Mouse (Mus musculus): Measurements from ENCODE around the gene Dytn.
A peak's percentile ranks its signal among the peaks of the same experiment; 100 is the strongest.
"Not testable (repeated sequence)": the region's sequence is repeated elsewhere in the genome, so short reads cannot be mapped to it uniquely, and the experiment has no call there.

Dytn gene

DNA sequence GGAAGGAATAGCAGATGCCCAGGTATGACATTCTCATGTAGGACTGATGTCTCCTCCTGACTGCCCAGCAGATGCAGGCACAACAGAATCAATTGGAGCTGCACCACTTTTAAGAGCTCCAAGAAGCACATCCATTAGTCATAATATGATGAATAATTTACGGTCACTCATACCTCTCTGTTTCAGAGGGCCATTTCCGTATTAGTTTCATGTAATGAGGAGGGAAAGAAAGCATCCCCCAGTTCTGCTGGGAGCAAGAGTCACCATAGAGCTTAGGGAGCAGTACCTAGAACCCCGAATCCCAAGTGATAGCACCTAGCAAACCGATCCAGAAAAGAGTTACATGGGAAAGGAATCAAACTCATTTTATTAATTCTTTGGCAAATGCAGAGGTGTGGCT is at the start of gene Dytn:
Gene Dytn, minus strand, starts transcription at position 101 of the 400 bp plus-strand sequence.
- no peak for DNase-seq

DNA sequence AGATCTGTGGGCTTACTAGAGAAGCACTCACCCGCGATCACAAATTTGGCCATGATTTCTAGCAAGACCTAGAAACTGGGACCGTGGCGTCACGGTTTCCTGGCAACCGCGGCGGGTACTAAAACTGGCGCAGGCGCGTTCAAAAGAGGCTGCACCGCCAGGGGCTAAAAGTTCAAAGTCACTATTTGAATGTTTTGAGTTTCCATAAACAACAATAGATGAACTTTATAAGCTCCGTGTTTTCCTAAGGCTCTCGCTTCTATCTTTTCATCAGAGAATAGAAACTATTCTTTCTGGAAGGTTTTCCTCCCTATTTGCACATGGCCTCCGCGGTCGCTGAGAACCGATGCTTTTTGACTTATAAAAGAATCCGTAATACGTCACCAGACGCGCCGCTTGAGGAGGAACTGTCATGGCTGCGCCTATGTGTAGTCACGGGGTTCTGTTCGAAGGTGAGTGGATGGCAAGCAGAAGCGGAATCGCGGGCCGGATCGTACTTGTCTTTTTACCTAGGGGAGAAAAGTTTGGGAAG is 43.6 kb upstream of the Dytn start, which contains the start of the genes Mdh1b and Fastkd2:
Gene Mdh1b, minus strand, starts transcription at position 79 of the 532 bp plus-strand sequence.
Gene Fastkd2, plus strand, starts transcription at position 375 of the 532 bp plus-strand sequence.
- peak; percentile 89 for DNase-seq

DNA sequence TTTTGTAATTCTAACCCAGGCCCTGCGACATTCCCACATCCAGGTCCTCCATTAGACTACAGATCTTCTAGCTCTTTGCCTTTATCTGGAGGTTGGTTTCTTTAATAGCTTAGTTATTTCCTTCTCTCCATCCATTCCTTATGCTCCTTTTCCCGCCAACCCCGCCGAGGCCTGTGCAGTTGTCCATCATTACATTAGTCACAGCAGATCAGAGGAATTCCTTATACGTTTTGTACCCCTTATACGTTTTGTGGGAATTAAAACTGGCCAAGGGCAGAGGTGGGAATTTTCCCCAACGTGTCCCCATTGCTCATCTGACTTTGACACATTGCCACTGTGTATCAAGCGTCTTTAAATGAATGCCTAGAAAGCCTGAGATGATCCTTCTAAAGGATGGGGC is 43.1 kb upstream of the Dytn start:
- DNase-seq: no peak

DNA sequence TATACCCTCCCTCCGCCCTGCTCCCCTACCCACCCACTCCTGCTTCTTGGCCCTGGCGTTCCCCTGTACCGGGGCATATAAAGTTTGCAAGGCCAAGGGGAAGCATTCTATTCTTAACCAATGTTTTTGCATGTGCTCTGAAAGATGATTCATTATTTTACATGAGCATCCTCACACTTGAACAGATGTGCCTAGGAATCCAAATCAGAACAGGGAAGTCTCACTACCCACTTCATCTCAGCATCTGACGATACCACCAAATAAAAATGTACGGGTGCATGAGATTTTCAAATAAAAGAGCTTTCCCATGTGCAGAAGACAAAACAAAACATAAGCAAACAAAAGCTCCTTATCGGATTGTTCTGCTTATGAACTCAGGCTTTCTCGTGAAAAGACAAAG is 33.4 kb upstream of the Dytn start:
- DNase-seq: peak; percentile 10

DNA sequence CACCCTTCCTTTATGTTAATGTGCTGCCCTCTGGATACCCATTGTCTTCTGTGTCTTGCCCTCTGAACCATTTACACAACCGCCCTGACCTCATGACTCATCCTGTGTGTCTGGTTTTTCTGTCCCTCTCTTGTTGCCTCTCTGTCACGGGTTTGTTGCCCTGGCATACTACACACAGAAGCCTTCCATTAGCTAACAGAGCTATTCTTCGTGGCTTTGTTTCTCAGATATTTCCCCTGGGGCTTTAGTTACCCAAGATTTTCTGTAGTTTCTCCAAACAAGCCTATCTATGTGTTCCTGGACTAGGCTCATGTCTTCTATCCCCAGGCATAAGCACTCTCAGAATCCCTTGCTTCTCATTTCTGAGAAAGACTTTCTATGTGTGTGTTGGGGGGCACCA is 22.1 kb upstream of the Dytn start:
- DNase-seq: no peak

DNA sequence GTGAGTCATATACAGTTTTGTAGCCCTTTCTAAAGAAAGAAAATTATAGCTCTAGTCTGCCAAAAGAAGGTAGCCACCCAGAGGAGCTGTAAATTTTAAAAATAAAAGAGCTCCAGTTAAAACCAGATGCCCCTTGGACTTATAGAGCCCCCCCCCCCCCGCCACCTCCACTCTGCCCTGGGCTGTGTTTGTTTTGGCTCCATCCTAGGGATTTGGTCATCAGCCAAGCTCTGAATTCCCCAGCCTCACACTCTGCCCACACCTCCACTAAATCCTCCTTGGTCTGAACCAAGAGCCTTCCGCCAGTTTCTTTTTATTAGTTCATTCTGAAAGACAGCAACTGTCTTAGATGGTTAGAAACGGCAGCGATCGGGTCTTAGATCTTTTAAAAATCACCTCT is 19.0 kb upstream of the Dytn start:
- no peak for DNase-seq

DNA sequence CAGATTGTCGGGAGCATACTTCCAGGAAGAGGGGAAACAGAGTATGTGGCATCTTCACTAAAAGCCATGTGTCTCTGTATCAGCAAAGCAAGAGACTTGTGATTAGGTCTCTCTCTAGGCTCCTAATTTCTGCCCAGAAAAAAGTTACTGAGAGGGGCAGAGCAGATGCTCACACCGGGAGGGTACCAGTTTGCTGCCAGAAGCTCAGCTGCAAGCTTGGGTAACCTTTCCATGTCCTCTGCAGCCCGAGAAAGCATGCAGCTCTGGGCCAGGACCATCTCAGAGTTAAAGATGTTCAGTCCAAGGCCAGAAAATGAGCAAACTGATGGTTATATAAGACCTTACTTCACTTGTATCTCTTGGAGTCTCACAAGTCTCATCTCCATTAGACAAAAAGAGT is 10.1 kb upstream of the Dytn start:
- no peak for DNase-seq

DNA sequence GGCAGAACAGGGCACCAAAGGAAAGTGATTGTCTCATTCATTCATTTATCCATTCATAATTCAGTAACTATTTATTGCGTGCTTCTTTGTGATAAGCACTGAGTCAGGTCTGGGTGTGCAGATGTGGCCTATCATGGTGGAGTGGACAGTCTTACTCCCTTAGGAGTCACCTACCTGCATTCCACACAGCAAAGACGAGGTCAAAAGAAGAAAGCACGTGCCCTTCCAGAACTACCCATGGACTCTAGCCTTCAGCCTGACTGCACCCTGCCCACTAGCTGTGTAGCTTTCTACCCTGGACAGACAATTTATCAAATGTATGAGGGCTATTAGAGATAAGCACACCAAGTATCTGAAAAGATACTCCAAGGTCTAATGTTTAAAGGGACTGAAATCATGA is 10.8 kb downstream of the Dytn start:
- no peak for DNase-seq

DNA sequence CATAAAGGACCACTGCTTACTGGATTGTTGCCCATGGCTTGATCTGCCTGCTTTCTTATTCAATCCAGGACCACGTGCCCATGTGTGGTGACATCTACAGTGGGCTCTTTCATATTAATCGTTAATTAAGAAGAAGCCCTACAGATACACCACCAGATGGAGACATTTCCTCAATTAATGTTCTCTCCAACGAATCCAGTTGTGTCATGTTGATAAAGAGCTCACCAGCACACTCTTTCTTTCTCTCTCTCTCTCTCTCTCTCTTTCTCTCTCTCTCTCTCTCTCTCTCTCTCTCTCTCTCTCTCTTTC is 17.9 kb downstream of the Dytn start:
- DNase-seq: peak; percentile 5

DNA sequence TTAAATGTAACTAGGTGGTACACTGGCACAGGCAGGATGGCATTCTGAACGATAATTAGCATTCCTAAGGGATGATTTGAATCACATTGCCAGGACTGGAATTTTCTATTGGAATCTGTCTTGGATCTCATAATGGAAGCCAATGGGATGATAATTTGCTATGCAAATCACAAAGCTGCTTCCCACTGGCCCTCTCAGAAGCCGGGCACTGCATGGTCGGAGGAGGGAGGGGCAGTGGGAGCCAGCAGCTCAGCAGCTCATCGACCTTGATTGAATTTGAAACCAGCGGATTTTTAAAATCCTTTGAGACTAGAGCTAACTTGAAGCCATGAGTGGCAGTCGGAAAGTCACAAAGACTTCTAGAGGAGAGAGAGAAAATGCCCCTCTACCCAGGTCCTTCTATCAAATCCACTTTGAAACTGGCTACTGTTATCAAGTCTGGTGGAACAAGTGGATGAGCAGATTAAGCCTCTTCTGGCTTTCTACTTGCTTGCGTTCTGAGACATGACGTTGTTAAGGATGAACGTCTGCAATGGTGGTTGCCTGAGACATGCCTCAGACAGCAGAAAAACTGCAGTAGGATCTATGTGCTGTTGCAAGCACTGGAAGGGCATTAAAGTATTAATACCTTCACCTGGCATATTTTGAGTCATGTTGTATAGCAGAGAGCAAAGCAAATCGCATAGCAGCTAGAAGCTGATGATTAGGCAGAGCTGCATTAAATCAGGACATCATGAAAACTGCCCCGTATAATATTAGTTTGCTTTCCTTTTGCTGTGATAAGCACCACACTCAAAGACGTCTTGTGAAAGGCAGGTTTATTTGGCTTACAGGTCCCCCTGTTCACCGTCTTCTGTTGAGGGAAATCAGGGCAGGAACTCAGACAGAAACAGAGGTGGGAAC is 18.5 kb downstream of the Dytn start:
- peak; percentile 4 for DNase-seq

DNA sequence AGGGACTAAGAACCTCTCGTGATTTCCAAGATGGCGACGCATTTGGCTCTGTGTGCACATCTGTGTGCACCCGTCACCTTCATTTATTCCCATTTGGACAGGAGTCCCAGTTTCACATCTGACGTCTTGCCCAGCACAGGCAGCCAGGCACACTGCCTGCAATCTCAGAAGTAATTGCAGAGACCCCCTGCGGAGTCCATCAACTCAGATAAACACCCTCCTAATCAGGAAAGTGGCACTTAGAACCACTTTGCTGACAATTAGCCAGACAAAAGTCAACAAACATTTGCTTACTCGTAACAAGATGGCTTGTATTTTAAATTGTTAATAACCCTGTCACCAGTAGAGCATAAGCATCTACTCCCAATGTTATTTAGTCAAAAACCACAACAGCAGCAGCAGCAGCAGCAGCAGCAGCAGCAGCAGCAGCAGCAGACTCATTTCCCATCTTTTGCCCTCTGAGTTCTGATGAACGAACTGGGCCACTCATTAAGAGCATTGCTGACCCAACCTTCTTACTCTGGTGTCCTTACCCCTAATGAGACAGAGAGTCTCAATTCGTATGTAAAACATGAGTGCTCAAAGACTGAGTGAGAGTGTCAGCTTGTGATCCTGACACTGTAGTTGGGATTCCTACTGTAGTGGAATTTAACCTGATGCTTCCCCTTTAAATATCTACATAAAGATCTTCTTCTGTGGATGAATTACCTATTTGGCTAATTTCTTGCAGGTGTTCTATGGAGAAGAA is 19.4 kb downstream of the Dytn start:
- no peak for DNase-seq

DNA sequence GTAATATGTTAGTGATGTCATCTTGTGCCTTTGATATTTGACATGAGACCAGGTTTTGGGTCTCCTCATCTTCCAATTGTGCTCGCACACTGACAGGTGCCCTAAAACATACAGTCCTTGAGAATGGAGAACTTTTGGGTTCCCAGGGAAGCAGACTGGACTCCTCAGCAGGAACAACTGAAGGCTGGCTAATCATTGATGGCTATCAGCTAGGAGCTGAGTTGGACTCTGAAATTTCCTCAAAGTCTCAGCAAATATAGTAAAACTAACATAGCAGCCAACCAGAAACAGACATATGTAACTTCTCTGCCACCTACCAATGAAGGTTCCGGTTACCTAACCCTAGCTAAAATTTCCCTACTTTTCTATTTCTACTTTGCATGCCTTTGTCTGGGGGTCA is 20.6 kb downstream of the Dytn start:
- no peak for DNase-seq

DNA sequence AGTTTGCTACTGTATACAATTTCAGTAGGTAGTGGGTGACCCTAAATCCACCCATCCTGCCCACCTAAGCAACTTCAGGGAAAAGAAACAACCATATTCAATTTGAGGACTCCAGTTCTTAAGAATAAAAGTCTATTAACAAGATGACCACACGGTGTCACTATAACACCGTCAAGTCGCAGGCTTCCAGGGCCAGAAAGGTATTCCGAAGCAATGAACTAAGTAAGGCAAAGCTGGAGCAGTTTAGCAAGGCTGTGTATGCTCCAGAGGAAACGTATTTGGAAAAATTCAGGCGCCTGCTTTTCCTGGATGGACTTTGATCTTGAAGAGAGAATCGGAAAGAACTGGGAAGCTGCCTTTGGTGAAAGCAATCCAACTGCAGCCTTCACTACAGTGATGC is 27.1 kb downstream of the Dytn start:
- no peak for DNase-seq

DNA sequence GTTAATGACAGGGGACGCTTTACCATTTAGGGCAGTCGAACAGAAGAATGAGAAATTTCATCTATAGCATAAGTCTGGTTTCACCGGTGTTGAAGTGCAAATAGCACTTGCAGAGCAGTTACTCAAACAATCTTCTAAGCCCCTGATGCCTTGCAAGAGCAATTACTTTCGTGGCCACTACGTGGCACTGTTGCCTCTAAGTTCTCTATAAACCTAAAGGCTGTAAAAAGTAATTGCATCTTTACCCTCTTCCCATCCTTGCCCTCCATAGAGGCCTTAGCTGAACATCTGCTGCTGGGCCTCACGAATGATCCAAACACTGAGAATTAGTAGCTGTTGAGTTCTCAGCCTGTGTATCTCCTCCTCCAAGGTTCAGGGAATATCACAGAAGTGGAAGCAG is 28.7 kb downstream of the Dytn start:
- peak; percentile 64 for DNase-seq

DNA sequence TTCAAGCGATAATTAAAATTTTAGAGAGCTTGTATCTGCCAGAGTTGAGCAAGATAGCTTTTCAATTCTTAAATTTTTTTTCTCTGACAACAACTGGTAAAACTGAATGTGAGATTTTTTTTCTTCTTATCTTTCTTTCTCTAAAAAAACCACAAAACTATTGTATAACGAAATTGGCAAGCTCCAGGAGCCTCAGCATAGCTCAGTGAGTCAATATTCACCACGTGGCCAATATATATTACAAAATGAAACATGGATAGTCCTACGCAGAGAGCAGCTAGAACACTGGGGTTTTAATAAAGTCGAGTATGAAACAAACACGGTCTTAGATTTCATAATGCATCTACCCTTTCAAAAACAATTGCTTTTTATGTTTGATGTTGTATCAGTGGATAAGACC is 46.8 kb downstream of the Dytn start:
- no peak for DNase-seq

DNA sequence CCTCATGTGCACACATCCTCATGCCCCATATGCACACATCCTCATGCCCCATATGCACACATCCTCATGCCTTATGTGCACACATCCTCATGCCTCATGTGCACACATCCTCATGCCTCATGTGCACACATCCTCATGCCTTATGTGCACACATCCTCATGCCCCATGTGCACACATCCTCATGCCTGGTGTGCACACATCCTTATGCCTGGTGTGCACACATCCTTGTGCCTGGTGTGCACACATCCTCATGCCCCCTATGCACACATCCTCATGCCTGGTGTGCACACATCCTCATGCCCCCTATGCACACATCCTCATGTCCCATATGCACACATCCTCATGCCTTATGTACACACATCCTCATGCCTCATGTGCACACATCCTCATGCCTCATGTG is 56.3 kb downstream of the Dytn start:
- not testable (repeated sequence) for DNase-seq

DNA sequence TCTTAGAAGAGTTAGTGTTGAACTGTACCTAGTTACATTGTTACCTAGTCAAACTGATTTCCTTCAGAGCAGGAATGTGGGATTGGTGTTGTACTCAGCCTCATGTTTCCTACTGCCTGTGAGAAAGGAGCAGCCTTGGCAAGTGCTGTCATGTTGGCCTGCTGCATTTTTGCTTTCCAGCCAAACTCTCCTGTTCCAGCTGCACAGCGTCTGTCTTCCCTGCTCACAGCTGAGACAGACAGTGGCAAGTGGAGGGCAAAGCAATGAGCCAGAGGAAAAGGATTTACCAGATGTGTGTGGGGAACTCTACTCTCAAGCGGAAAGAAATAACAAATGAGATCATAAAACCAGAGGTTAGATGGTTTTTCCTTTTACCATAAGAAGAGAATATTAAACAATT is 58.5 kb downstream of the Dytn start:
- no peak for DNase-seq

DNA sequence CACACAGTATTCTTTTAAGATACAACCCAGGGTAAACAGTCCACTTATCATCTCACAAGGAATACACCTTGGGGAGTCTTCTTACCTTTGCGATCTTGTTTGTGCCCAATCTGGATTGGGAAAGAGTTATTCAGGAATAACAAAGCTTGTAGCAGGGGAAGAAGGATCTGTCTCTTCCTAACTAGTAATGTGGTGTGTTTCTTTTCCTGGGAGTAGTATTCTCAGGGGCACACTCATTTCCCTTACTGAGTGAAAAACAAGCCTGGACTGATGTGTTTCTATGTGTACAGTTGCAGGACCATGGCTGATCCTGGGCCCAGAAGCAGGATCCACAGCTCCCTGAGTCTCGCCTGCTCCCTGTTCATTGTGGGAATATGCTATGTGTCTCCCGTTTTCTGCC is 71.1 kb downstream of the Dytn start, which contains the start of gene Gm39653:
Gene Gm39653, plus strand, starts transcription at position 301 of the 400 bp plus-strand sequence.
- no peak for DNase-seq

DNA sequence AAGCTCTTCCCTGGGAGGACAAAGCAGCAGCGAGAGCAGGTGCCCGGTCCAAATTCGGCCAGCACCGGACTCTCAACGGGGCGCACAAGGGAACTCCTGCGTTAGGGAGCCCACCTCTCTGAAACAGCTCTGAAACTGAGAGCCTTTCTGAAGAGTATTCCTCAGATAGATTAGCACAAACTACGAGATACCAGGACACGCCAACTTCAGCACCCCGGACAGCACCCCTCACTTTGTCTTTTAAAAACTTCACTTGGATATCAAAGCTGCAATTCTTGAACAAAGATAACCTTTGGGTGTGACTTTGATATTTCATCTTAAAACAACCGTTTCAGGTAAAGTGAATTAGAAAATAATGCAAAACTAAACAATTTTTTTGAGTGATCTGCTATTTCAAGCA is 72.1 kb downstream of the Dytn start:
- no peak for DNase-seq

DNA sequence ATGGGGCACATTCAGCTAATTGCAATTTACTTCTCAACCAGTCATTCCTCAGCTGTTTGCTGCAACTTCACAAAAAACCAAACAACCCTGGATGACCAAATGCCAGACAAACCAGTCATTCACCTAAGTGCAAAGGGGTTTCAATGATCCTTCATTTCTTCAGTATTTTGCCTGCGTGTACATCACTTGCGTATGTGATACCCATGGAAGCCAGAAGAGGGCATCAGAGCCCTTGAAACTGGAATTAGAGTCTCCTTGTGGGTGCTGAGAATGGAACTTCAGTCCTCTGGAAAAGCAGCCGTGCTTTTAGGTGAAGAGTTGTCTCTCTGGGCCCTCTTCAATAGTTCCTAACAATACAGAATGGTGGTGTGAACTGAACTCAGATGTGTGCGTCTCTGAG is 77.1 kb downstream of the Dytn start:
- DNase-seq: no peak

DNA sequence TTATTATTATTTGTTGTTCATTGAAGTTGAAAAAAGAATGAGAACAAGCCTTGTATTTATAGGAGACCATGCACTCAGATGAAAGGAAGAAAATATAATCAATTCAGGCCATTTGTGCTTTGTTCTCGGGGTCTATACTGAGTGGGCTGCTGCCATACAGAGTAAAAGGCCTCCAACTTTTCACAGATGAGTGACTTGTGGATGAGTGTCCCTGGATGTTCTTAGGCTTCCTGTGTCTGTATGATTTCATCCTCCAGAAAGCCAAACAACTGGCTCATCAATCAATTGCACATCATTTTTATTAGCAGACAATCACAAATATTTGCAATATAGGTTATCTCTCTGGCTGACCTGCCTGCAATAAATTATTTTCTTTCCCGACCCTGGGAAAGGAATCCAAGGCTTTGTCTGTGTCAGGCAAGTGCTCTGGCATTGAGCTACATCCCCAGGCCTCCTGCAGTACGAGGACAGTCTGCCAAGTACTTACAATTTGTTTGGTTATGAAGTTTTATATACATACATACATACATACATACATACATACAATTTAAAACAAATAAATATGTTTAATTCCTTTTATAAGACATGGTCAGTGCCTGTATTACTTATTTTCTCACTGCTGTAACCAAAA is 82.7 kb downstream of the Dytn start:
- no peak for DNase-seq

DNA sequence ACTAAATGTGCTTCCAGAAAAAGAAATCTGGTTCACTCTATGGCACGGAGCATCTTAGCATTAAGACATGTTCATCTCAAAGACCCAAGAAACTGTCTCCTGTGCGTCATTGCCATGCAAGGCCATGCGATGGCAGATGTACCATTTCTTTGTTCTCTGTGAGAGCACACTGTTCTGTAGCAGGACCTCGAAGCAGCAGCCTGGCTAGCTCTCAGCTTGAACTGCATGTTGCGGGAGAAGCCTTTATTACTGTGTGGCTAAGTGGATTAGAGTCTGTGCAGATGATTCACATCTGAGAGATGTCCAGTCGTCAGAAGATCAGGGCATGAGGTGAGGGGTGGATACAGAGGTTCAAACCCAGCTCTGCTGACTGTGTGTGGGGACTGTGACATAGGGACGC is 99.9 kb downstream of the Dytn start:
- no peak for DNase-seq

DNA sequence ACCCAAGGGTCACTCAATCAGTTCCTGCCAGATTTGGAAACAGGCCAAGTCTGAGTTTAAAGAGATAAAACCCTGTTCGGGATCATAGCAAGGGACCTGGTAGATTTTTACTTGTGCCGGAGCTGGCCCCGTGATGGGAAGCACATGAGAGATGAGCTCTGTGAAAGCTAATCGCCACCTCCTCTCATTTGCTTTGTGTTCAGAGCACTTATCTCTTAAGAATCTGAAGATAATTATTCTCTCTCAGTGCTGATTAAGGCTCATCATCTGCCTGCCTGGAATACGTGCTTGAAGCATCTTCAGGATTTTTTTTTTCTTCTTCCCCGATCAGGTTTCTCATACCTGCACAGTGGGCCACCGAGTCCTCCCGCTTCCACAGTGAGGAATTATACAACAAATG is 107.6 kb downstream of the Dytn start:
- DNase-seq: no peak

DNA sequence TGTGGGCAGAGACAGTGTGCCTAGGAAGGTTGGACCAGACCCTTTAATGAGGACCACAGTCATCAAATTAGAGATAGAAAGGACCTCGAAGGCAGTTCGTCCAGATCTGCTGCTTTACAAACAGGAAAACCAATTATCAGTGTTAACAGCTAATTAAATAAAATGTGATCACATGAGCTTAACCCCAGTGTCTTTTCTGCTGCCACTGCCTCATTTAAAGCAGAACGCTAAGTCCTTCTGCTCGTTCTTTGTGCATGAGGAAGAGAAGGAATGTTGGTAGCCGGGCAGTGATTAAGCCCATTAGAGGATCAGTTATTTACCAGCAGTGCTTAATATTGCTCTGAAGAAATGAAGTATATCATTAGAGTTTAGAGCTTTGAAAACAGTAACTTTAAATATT is 109.9 kb downstream of the Dytn start:
- no peak for DNase-seq

All from right cerebral cortex, postnatal 25 days (tissue).